Mouse (Mus musculus): ENCODE measurements around the gene Gm11127.

GRCm38 (mm10) chr17:36021309-36021708 is 36.9 kb downstream of the Gm11127 start:
- TF ChIP-seq CTCF (IDR thresholded peaks at IDR 0.05; ENCODE audit: extremely low read depth, insufficient read length, insufficient replicate concordance, low read depth, low read length), result no peak
- TF ChIP-seq POLR2A (IDR thresholded peaks at IDR 0.05; ENCODE audit: low read depth, low read length), result no peak
